Mouse (Mus musculus) erythroblast, embryonic 14.5 days (primary cell): ENCODE measurements around the gene Plxdc2.

Source experiments
- GATA1 ChIP-seq: IDR thresholded peaks from 2 replicates; pipeline ENCODE4 v1.6.1; 2012; ENCODE audit warnings: low read length, inconsistent platforms, mixed read lengths
- TAL1 ChIP-seq: IDR thresholded peaks from 3 replicates; pipeline ENCODE4 v1.6.1; 2012; ENCODE audit warnings: low read length, inconsistent platforms, mixed read lengths

- TF ChIP-seq GATA1 (no peak), TAL1 (no peak)
Measured at GRCm38 (mm10) chr2:16312400-16313070, 43.6 kb upstream of the Plxdc2 start.
